Comparison of ENCODE assay signal across 11 mouse cellular contexts in the genomic region with DNA sequence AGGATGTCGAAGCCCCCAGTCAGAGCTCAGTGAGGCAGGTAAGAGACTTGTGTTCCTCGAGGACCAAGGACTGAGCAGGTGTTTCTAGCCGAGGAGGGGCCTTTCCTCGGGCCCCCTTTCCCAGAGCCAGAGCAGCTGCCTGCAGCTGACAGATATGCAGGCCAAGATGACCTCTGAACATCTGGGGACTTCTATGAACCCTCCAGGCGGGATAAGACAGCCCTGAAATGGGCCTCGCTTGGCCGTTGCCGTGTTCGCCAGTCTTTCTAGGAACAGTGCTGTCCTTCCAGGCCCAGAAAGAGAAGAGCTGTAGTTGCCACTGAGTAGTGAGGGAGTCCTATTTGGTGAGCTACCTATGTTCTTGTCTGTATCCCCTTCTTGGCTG.
A peak's percentile ranks its signal among the peaks of the same experiment; 100 is the strongest.
DNase-seq lines count a peak whose midpoint lies in the region; ATAC-seq and TF ChIP-seq lines count a peak whose summit lies in the region.
"Had no signal": no experiment of that assay in that cellular context is flagged by ENCODE, and none has a peak within 500 bp of the region (broad histone marks: within the 10 kb centered on the region; RNA-seq: fewer than 3 reads in every experiment).

No protein-coding gene starts in this region.

- H3K36me3 ChIP-seq in hindbrain, embryonic 15.5 days = no peaks in the 10 kb centered on the region
- H3K36me3 ChIP-seq in hindbrain, embryonic 11.5 days (ENCODE audit: control insufficient read depth, insufficient read depth, low read length) = no peaks in the 10 kb centered on the region
- H3K36me3 ChIP-seq in midbrain, embryonic 12.5 days = peaks cover 26% of the 10 kb centered on the region
- no peaks in the 10 kb centered on the region for H3K36me3 ChIP-seq in midbrain, postnatal 0 days (ENCODE audit: insufficient read depth, low read length)
- H3K36me3 ChIP-seq in heart, postnatal 0 days (replicated peaks; ENCODE audit: control insufficient read depth, insufficient read depth, low read length) = no peaks in the 10 kb centered on the region
- H3K36me3 ChIP-seq in liver, embryonic 16.5 days (ENCODE audit: control insufficient read depth, insufficient read depth) = no peaks in the 10 kb centered on the region
- no peaks in the 10 kb centered on the region for H3K36me3 ChIP-seq in forebrain, embryonic 15.5 days

- no peak for DNase-seq in hindbrain, embryonic 11.5 days (ENCODE audit: low spot score)
- no peak for DNase-seq in midbrain, postnatal 0 days (ENCODE audit: low spot score)
- DNase-seq in heart, postnatal 0 days (ENCODE audit: low spot score) = no peak
- no peak for DNase-seq in layer of hippocampus, postnatal 25 days (ENCODE audit: extremely low spot score in 1 of 2, low spot score in 1 of 2)
- DNase-seq: cerebellum, adult 18-20 months had no signal

- no peak for ATAC-seq in hindbrain, embryonic 15.5 days (ENCODE audit: low FRiP score, low read depth)
- ATAC-seq in hindbrain, embryonic 11.5 days (ENCODE audit: low FRiP score) = no peak
- no peak for ATAC-seq in midbrain, embryonic 12.5 days (ENCODE audit: low FRiP score, low read depth)
- no peak for ATAC-seq in midbrain, postnatal 0 days (ENCODE audit: low FRiP score)
- ATAC-seq in heart, postnatal 0 days (ENCODE audit: insufficient read depth, low read depth) = no peak
- no peak for ATAC-seq in liver, embryonic 16.5 days (ENCODE audit: low read depth)
- ATAC-seq in forebrain, embryonic 15.5 days (replicated peaks) = no peak

- 80% methylated on average over 9 of the region's 9 CpGs for WGBS in hindbrain, embryonic 15.5 days
- 72% methylated on average over 9 of the region's 9 CpGs for WGBS in hindbrain, embryonic 11.5 days
- 81% methylated on average over 9 of the region's 9 CpGs for whole genome bisulfite sequencing in midbrain, embryonic 12.5 days
- WGBS in midbrain, postnatal 0 days = 86% methylated on average over 9 of the region's 9 CpGs
- WGBS in heart, postnatal 0 days = 46% methylated on average over 9 of the region's 9 CpGs
- 34% methylated on average over 9 of the region's 9 CpGs for WGBS in liver, embryonic 16.5 days (ENCODE audit: insufficient replicate concordance)
- 89% methylated on average over 9 of the region's 9 CpGs for WGBS in forebrain, embryonic 15.5 days

- H3K4me2 ChIP-seq in hindbrain, embryonic 15.5 days = no peak overlapping the region
- no peak overlapping the region for H3K4me2 ChIP-seq in hindbrain, embryonic 11.5 days (replicated peaks; ENCODE audit: low read depth, low read length)
- H3K4me2 ChIP-seq in midbrain, embryonic 12.5 days (replicated peaks) = no peak overlapping the region
- no peak overlapping the region for H3K4me2 ChIP-seq in midbrain, postnatal 0 days (ENCODE audit: low read depth, low read length, poor library complexity, severe bottlenecking)
- no peak overlapping the region for H3K4me2 ChIP-seq in heart, postnatal 0 days (ENCODE audit: low read depth, low read length)
- H3K4me2 ChIP-seq in liver, embryonic 16.5 days (ENCODE audit: low read depth, low read length) = no peak overlapping the region
- no peak overlapping the region for H3K4me2 ChIP-seq in forebrain, embryonic 15.5 days (replicated peaks)
- H3K4me2 ChIP-seq: forebrain, embryonic 12.5 days had no signal

- TF ChIP-seq CTCF in midbrain, postnatal 0 days (IDR thresholded peaks at IDR 0.05) = no peak
- TF ChIP-seq CTCF in heart, postnatal 0 days (IDR thresholded peaks at IDR 0.05; ENCODE audit: low read depth) = no peak

- peak overlapping the region; percentile 39; the same call in 1 of the 2 replicates for H3K27ac ChIP-seq in hindbrain, embryonic 15.5 days (replicated peaks)
- H3K27ac ChIP-seq in hindbrain, embryonic 11.5 days (ENCODE audit: low read depth, low read length) = no peak overlapping the region
- 0 out of 2 replicates have a peak overlapping the region, but pooled peaks have one; percentile 39 for H3K27ac ChIP-seq in midbrain, embryonic 12.5 days (replicated peaks)
- no peak overlapping the region for H3K27ac ChIP-seq in midbrain, postnatal 0 days (ENCODE audit: low read depth, low read length)
- peak overlapping the region; percentile 73 for H3K27ac ChIP-seq in heart, postnatal 0 days (ENCODE audit: low read depth)
- peak overlapping the region; percentile 33 for H3K27ac ChIP-seq in liver, embryonic 16.5 days (ENCODE audit: low read length)
- H3K27ac ChIP-seq in forebrain, embryonic 15.5 days (replicated peaks) = no peak overlapping the region

- H3K9me3 ChIP-seq in hindbrain, embryonic 15.5 days = no peaks in the 10 kb centered on the region
- no peaks in the 10 kb centered on the region for H3K9me3 ChIP-seq in hindbrain, embryonic 11.5 days (ENCODE audit: control insufficient read depth, low read length)
- no peaks in the 10 kb centered on the region for H3K9me3 ChIP-seq in midbrain, embryonic 12.5 days
- no peaks in the 10 kb centered on the region for H3K9me3 ChIP-seq in midbrain, postnatal 0 days (ENCODE audit: low read length)
- H3K9me3 ChIP-seq in heart, postnatal 0 days (replicated peaks; ENCODE audit: control insufficient read depth, low read length) = no peaks in the 10 kb centered on the region
- H3K9me3 ChIP-seq in liver, embryonic 16.5 days (replicated peaks; ENCODE audit: control insufficient read depth, low read length) = no peaks in the 10 kb centered on the region
- H3K9me3 ChIP-seq in forebrain, embryonic 15.5 days = no peaks in the 10 kb centered on the region
- H3K9me3 ChIP-seq: forebrain, embryonic 12.5 days had no signal

- TF ChIP-seq EP300 in heart, postnatal 0 days (IDR thresholded peaks at IDR 0.05; ENCODE audit: low read depth) = no peak

- no peak overlapping the region for H3K9ac ChIP-seq in hindbrain, embryonic 15.5 days
- H3K9ac ChIP-seq in hindbrain, embryonic 11.5 days (ENCODE audit: low read depth, low read length) = no peak overlapping the region
- no peak overlapping the region for H3K9ac ChIP-seq in midbrain, embryonic 12.5 days (replicated peaks)
- H3K9ac ChIP-seq in midbrain, postnatal 0 days (replicated peaks; ENCODE audit: low read length, poor library complexity, severe bottlenecking) = no peak overlapping the region
- no peak overlapping the region for H3K9ac ChIP-seq in heart, postnatal 0 days (replicated peaks; ENCODE audit: low read depth, low read length)
- 0 out of 2 replicates have a peak overlapping the region, but pooled peaks have one; percentile 14 for H3K9ac ChIP-seq in liver, embryonic 16.5 days (ENCODE audit: low read depth, low read length)
- no peak overlapping the region for H3K9ac ChIP-seq in forebrain, embryonic 15.5 days (replicated peaks)
- H3K9ac ChIP-seq: forebrain, embryonic 12.5 days had no signal

- H3K4me3 ChIP-seq in hindbrain, embryonic 15.5 days = no peak overlapping the region
- no peak overlapping the region for H3K4me3 ChIP-seq in hindbrain, embryonic 11.5 days (ENCODE audit: low read depth, low read length)
- H3K4me3 ChIP-seq in midbrain, embryonic 12.5 days = no peak overlapping the region
- no peak overlapping the region for H3K4me3 ChIP-seq in midbrain, postnatal 0 days (ENCODE audit: low read depth, low read length)
- H3K4me3 ChIP-seq in heart, postnatal 0 days (ENCODE audit: low read depth, low read length) = no peak overlapping the region
- no peak overlapping the region for H3K4me3 ChIP-seq in liver, embryonic 16.5 days (ENCODE audit: low read depth, low read length)
- no peak overlapping the region for H3K4me3 ChIP-seq in forebrain, embryonic 15.5 days
- H3K4me3 ChIP-seq: forebrain, embryonic 12.5 days had no signal

- H3K27me3 ChIP-seq in hindbrain, embryonic 15.5 days = no peaks in the 10 kb centered on the region
- H3K27me3 ChIP-seq in hindbrain, embryonic 11.5 days (ENCODE audit: control insufficient read depth, insufficient read depth, low read length) = no peaks in the 10 kb centered on the region
- H3K27me3 ChIP-seq in midbrain, embryonic 12.5 days = no peaks in the 10 kb centered on the region
- no peaks in the 10 kb centered on the region for H3K27me3 ChIP-seq in midbrain, postnatal 0 days (ENCODE audit: insufficient read depth, low read length)
- H3K27me3 ChIP-seq in heart, postnatal 0 days (ENCODE audit: control insufficient read depth, insufficient read depth, low read length) = no peaks in the 10 kb centered on the region
- H3K27me3 ChIP-seq in liver, embryonic 16.5 days (ENCODE audit: control insufficient read depth, insufficient read depth, low read depth, low read length) = no peaks in the 10 kb centered on the region
- H3K27me3 ChIP-seq in forebrain, embryonic 15.5 days = no peaks in the 10 kb centered on the region
- H3K27me3 ChIP-seq: CH12.LX; forebrain, embryonic 12.5 days had no signal

- peaks cover 69% of the 10 kb centered on the region for H3K4me1 ChIP-seq in hindbrain, embryonic 15.5 days (replicated peaks)
- H3K4me1 ChIP-seq in hindbrain, embryonic 11.5 days (replicated peaks; ENCODE audit: control insufficient read depth, insufficient read depth, low read length) = peaks cover 20% of the 10 kb centered on the region
- peaks cover 62% of the 10 kb centered on the region for H3K4me1 ChIP-seq in midbrain, embryonic 12.5 days
- 0 out of 2 replicates have a peak, but pooled peaks cover 17% of the 10 kb centered on the region for H3K4me1 ChIP-seq in midbrain, postnatal 0 days (ENCODE audit: insufficient read depth, low read length)
- peaks cover 70% of the 10 kb centered on the region for H3K4me1 ChIP-seq in heart, postnatal 0 days (ENCODE audit: control insufficient read depth, insufficient read depth)
- H3K4me1 ChIP-seq in liver, embryonic 16.5 days (ENCODE audit: control insufficient read depth, low read depth, low read length) = peaks cover 83% of the 10 kb centered on the region
- H3K4me1 ChIP-seq in forebrain, embryonic 15.5 days = peaks cover 33% of the 10 kb centered on the region

Comparison
In these comparisons a context has a peak if more than half of its experiments do, and no peak if none do; other contexts are left out.
1. H3K27ac ChIP-seq: peak in hindbrain, embryonic 15.5 days (single experiment), midbrain, embryonic 12.5 days (single experiment), heart, postnatal 0 days (single experiment) and liver, embryonic 16.5 days (single experiment); none in hindbrain, embryonic 11.5 days (single experiment), midbrain, postnatal 0 days (single experiment) and forebrain, embryonic 15.5 days (single experiment).